Mouse (Mus musculus) lung, postnatal 0 days (tissue): ENCODE results near the gene Hs6st2.

Experiments
- CTCF ChIP-seq: IDR thresholded peaks from 2 replicates; pipeline ENCODE4 v1.5.1; 2016; ENCODE audit warnings: antibody characterized with exemption, mild to moderate bottlenecking
- EP300 ChIP-seq: IDR thresholded peaks from 2 replicates; pipeline ENCODE4 v1.6.1; 2016; ENCODE audit warnings: antibody characterized with exemption, mild to moderate bottlenecking, control low read depth

GRCm38 (mm10) chrX:51397457-51397856 lies 284.2 kb downstream of the Hs6st2 start:
- TF ChIP-seq CTCF, result peak; percentile 63
- TF ChIP-seq EP300, result no peak
